Mouse (Mus musculus) adrenal gland, postnatal 25 days (tissue): ENCODE measurements around the gene Oosp3. TPM values are rescaled to one million over a fixed set of nuclear protein-coding genes. Genes with fewer than 3 reads are reported as not detected.

ENCODE experiments used
- DNase-seq: peaks from one replicate; pipeline ENCODE4 v3.0.0; 2021; ENCODE audit warnings: mixed read lengths
- long read RNA-seq: library from polyadenylated mRNA; stranded (forward); transcript quantifications from one replicate; pipeline ENCODE4 v2.0.0, GENCODE M21; 2021
- total RNA-seq: library from RNA; stranded (reverse); gene quantifications from 2 replicates; pipeline ENCODE4 v1.2.3, GENCODE M21; 2021

The Oosp3 gene
- not detected in 2 replicates for total RNA-seq
- long read RNA-seq: 0 reads

DNA sequence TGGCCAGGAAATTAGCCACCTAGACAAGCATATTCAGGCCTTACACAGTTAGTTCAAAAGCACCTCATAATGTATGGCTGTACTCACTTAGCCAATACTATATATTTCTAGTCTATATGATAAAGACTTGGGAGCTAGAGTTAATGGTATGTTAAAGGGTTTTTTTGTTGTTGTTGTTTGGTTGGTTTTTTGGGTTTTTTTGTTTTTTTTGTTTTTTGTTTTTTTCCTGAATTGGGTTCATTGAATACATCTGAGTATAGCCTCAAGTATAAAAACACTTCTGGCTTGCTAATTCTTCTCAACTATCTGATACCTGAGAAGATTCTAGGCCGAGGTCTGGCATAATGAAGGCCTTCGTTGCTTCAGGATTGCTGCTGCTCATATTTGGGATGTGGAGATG lies at the start of gene Oosp3:
Gene Oosp3 (plus strand): TSS at position 301 of the 400 bp plus-strand sequence.
- DNase-seq: no peak

DNA sequence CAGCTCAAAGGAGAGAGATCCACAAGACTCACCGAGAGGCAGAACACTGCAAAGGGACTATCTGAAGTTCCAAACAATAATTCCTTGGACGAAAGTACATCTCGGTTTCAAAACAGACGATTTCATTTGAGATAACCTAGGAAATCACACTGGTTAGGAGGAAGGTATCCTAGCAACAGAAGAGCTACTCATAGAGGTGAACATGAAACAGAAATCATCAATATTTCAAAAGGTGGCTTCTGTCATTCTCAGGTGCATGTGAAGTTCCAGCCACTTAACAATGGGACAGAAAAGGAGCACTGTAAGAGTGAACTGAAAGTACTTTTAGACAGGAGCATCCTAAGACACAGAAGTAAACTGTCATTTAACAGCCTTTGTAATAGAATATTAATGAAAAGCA lies 47.3 kb upstream of the Oosp3 start:
- no peak for DNase-seq

DNA sequence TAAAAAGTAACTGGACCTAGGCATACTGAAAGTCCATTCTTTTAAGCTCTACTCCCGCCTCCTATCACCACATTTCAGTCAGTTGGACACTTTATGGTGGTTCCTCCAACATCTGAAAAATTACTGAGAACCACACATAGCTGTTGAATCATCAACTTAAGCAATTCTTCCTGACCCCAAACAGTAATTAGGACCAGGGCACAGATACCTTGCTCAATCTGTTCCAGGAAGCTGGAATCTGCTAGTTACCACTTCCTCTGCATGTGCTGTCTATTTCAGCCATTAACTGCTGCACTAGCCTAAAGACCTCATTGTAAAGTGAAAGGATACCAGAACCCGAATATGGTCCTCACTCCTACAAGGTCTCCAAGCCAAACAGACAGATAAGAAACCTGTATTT lies 37.7 kb upstream of the Oosp3 start:
- DNase-seq: no peak

DNA sequence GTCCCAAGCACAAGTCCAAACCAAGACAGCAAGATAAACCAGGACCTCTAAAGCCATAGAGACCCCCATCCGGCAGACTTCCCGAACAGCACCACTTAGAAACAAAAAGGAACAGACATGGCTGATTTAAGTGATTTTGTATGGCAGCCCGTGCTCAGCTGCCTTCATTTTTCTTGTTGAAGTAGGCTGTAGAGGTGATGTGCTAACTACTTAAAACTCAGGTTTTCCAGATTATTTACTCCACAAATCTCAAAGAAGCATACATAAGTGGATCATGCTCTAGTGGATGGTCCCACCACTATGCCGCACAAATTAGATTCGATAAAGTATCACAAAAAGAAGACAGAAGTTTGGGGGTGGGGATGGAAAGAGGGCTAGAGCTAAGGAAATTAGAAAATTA lies 36.4 kb upstream of the Oosp3 start, which contains the start of gene Oosp2:
Gene Oosp2 (minus strand): TSS at position 101 of the 400 bp plus-strand sequence.
- no peak for DNase-seq

DNA sequence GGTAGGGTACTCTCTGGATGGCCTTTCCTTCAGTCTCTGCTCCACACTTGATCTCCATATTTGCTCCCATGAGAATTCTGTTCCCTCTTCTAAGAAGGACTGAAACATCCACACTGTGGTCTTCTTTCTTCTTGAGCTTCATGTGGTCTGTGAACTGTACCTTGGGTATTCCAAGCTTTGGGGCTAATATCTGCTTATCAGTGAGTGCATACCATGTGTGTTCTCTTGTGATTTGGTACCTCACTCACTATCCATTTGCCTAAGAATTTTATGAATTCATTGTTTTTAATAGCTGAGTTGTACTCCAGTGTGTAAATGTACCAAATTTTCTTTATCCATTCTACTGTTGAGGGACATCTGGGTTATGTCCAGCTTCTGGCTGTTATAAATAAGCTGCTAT lies 35.3 kb upstream of the Oosp3 start:
- no peak for DNase-seq

DNA sequence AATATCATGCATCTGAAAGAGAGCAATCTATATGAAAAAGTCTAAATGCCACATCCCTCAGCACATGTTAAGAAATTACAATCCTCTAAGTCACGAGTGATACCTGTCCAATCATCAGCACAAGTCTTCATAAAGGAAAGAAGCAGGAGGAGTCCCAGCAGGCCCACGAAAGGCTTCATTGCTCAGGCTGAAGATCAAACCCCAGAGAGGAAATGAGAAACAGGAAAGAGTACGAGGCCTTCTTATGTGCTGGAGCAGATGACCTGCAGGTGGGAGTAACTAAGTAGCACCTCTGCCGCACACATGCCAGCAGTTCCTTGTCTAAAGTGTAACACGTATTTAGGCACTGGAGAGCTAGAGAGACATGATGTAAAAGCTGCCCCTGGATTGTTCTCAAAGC lies 6.0 kb upstream of the Oosp3 start, which contains the start of gene Oosp1:
Gene Oosp1 (minus strand): TSS at position 312 of the 400 bp plus-strand sequence.
- no peak for DNase-seq

DNA sequence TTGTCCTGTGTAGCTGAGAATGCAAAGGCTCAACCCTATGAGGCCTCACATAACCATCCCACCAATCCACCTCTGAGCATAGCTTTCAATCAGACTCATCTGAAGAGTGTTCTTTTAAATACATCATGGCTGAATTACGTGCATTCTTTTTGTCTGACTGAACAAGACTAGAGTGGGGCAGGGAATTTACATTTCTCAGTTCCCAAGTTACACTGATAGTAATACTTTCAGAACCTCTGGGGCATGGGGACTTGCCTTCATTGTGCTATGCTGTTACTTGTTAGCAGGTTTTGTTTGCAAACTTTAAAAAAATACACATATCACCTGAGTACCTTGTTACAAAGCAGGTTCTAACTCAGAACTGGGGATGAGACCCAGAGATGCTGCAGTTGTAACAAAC lies 5.4 kb upstream of the Oosp3 start:
- no peak for DNase-seq

DNA sequence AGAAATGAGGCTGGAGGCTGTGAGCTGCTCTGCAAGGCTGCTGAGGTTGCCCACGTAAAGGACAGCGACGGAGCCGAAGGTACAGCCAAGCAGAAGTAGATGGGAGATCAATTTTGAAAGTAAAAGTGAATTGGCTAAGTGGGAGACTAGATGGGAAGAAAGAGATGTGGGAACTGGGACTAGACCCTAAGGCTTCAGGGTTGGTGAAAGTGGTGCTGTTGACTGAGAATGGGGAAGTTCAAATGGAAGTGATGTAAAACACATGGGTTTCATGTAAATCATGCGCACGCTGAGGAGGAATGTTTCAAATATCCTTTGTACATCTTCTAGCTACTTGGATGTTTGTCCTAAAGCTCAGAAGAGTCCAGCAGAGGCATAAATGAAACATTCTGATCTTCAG lies 1.5 kb downstream of the Oosp3 start:
- DNase-seq: no peak

DNA sequence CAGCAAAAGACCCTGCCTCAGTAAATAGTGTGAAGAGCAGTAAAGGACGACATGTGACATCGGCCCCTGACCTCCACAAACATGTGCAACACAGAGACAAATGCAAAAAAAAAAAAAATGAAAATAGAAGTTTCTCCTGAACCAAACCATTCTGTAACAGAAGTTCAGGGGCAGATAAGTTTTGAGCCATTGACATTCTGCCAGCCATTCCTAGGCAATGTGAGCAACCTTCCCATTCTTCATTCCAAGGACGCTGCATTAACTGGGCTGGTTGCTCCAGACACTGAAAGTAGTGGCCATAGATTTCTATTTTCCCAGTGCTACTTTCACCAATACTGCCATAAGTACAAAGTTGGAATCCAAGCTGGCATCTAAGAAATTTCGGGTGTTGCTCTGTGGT lies 15.6 kb downstream of the Oosp3 start:
- DNase-seq: peak; percentile 18

DNA sequence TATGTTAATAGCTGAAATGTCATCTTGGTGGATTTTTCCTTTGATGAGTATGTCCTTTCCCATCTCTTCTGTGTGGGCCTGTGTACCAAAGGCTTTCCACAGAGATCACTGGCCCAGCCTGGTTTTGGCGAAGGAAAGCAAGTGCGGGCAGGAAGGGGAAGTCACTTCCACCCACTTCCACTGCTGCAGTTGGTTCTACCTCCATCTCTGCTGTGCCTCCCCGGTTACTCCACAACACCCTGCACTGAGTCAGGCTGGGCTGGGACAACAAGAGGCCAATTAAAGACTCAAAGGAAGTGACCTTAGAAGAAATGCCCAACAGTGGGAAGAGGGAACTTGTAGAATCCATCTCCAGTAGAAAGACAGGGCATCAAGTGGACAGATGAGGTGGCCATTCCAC lies 23.2 kb downstream of the Oosp3 start:
- DNase-seq: no peak

DNA sequence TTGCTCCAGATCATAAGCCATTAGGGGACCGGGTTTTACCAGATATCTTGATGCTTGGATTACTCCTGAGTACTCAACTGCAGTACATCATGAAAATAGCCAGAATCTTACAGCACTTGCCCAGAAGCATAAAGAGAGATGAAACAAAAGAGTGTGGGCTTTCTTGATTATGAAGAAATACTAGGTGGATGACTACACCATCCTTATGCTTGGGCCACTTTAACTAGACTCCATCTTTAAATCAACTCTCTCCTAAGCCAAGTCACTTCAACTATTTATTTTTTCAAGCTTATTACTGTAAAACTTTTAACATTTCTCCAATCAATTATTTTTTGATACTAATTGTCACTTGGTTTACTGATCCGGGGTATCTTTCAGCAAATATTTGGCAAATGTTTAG lies 27.0 kb downstream of the Oosp3 start:
- no peak for DNase-seq

DNA sequence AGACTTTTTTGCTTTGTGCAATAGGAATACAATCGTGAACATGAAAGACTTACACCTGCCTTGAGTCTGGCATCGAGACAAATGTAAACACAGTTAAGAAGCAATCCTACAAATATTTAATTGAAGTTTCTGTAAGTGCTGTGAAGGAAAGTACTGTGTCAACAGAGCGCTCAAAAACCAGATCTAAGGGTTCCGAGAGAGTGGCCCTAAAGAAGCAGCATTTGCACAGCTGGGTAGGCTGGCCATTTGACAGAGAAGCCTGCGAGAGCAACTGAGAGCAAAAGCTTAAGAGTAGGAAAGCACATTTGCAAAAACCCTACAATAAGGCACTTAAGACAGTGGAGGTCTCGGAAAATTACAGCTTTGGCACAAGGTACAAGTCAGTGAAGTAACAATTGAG lies 27.4 kb downstream of the Oosp3 start:
- DNase-seq: no peak

DNA sequence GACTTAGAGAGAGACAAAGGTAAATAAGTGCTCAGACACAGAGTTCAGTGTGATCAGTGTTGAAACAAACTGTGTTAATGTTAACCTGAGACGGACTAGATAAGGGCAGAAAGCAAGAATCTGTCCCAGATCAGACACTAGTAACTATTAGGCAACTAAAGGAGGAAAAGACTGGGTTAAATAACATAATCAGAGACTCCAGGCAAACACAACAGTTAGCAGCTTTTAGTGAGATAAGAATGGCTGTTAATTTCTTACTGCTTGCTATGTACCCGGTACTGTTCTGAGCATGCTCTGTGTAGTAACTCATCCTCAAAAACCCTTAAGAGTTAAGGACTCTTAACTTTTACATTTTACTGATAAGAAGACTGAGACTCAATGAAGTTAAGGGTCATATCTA lies 29.1 kb downstream of the Oosp3 start:
- no peak for DNase-seq

DNA sequence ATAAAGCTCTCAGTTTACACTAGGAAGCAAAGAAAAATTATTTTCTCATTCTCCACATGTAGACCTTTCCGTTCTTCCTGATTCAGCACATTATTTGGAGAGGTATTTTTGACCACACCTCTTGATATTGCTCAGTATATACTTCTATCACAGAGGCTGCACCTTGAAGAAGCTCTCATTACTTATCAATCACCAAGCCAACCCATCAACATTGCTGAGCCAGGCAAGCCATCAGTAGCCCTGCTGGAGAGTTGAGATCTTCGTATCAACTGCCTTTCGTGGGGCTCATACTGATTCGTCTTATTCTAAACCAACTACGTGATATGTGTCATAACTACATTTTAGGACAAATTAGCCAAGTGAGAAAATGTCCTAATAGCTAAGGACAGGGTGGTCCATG lies 30.4 kb downstream of the Oosp3 start:
- no peak for DNase-seq

DNA sequence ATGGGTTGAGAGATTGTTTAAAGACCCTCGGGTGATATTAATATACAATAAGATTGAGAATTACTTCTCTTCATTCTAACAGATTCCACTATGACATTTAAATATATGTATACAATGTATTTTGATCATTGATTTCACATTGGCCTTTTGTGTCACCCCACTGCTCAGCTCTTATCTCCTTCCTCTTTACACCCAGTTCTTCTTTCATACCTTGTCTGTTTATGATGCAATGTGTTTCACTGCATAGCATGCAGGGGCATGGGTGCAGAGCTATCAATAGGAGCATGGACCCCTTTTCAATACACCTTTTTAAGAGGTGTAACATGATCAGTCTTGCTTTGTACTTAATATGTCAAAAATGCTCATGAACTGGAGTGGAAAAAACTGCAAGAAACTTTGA lies 33.4 kb downstream of the Oosp3 start:
- no peak for DNase-seq

DNA sequence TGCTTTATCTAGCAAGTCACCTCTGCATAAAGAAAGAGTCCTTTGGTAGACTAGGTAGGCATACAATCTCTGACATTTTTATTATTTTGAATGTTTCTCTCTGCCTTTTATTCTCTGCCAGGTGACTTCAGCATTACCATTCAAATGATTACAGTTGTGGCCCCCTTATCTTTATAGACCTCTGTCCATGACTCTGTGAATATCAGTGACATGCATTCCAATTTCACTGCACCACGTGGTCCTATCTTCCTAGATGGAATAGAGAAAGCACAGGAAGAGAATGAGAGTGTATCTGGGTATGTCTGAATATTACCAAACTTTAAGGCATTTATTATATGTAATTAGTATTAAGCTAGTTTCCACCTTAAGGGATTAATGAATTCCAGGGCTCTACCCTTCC lies 39.6 kb downstream of the Oosp3 start:
- DNase-seq: no peak

DNA sequence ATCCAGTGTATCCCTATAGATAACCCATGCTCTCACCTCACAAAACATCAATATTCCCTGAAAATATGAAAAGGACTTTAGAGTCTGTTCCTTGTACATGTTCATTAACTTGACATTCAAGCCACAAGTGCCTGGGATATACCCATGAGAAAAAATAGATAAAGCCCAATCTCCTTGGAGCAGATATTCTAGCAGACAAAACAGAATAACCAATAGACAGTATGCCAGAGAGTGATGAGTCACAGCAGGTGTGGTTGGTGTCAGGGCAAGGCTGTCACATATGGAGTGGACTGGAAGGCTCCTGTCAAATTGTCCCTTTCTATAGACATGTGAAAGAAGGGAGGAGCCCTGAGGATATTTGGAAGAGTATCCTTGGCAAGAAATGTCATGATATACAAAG lies 48.8 kb downstream of the Oosp3 start:
- DNase-seq: no peak

DNA sequence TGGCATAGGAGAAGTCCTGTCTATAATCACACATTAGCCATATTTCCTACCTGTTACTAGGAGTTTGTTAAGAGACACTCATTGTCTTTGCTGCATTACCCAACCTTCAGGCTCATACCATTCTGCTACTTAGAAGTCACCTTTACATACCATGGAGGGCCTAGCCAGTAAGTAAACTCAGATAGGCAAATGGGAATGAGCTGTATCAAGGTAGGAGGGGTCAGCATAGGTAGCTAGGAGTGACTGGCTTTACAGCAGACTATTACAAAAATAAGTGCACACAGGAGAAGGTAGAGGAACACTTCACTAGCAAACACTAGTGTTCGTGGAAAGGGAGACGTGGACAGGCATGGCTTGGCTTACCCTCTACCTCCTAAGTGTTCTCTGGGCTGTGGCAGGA lies 50.4 kb downstream of the Oosp3 start, which contains the start of gene Gif:
Gene Gif (plus strand): TSS at position 257 of the 400 bp plus-strand sequence.
- no peak for DNase-seq

Other genes with a start within 250 kb of the Oosp3 start
- gene Ms4a6c, start 227.7 kb upstream of the Oosp3 start, total RNA-seq: 4.0 and 4.5 TPM in 2 replicates
- gene Gm8369, start 211.1 kb upstream of the Oosp3 start, total RNA-seq: 0.33 and 0.76 TPM in 2 replicates
- 2.4 and 5.6 TPM in 2 replicates for gene Ms4a6b, start 180.5 kb upstream of the Oosp3 start, total RNA-seq
- gene Ms4a4d, start 160.3 kb upstream of the Oosp3 start, total RNA-seq: 0.61 and 1.0 TPM in 2 replicates
- gene Ms4a6d, start 92.2 kb upstream of the Oosp3 start, total RNA-seq: 2.2 and 2.3 TPM in 2 replicates
- gene Ms4a2, start 73.3 kb upstream of the Oosp3 start, total RNA-seq: not detected in 2 replicates
- gene Ms4a3, start 56.2 kb upstream of the Oosp3 start, total RNA-seq: not detected in 2 replicates
- gene Oosp2, start 36.5 kb upstream of the Oosp3 start, total RNA-seq: 0.67 TPM in 1 of 2 replicates, not detected in the other
- gene Oosp1, start 5.9 kb upstream of the Oosp3 start, total RNA-seq: 2.2 and 4.4 TPM in 2 replicates
- gene Gif, start 50.5 kb downstream of the Oosp3 start, total RNA-seq: not detected in 2 replicates
- 59.2 and 61.6 TPM in 2 replicates for gene Mrpl16, start 73.3 kb downstream of the Oosp3 start, total RNA-seq
- gene Stx3, start 122.3 kb downstream of the Oosp3 start, total RNA-seq: 11.0 and 12.8 TPM in 2 replicates
- not detected in 2 replicates for gene Olfr1417, start 142.2 kb downstream of the Oosp3 start, total RNA-seq
- gene Olfr1418, start 164.0 kb downstream of the Oosp3 start, total RNA-seq: not detected in 2 replicates
- not detected in 2 replicates for gene Olfr1419, start 178.1 kb downstream of the Oosp3 start, total RNA-seq
- gene Olfr1420, start 189.5 kb downstream of the Oosp3 start, total RNA-seq: not detected in 2 replicates
- gene Patl1, start 215.3 kb downstream of the Oosp3 start, total RNA-seq: 28.9 and 30.0 TPM in 2 replicates